Mouse (Mus musculus): ENCODE measurements at regions not wholly inside any gene's neighbourhood (a gene's known extent, or its start where the extent isn't known, plus 50 kb on each side); places are given as distances from the start of the nearest gene placed in this dataset.
A peak's percentile ranks its signal among the peaks of the same experiment; 100 is the strongest.

- DNase-seq = no peak
Measured at GRCm38 (mm10) chr12:85527011-85527410, 53.3 kb downstream of the Fos start.

DNA sequence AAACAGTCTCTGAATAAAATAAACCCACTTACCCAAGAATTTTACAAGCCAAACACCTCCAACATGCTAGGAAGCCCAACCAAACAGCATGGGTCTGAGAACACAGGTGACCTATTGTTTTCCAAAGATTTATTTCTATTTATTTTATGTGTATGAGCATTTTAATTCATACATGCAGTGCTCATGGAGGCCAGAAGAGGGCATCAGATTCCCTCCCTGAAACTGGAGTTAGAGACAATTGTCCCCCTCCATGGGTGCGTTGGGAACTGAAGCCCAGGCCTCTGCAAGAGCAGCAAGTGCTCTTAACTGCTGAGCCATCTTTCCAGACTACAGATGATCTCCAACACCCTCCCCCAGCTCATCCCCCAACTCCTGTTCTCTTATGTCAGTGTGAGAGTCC, 57.9 kb downstream of the Fos start:
- no peak for DNase-seq

- no peak for DNase-seq
Measured at GRCm38 (mm10) chr12:85532221-85532612, 58.5 kb downstream of the Fos start.

- peak; percentile 76 for DNase-seq
Measured at GRCm38 (mm10) chr12:85532613-85533460, 59.1 kb downstream of the Fos start.

DNA sequence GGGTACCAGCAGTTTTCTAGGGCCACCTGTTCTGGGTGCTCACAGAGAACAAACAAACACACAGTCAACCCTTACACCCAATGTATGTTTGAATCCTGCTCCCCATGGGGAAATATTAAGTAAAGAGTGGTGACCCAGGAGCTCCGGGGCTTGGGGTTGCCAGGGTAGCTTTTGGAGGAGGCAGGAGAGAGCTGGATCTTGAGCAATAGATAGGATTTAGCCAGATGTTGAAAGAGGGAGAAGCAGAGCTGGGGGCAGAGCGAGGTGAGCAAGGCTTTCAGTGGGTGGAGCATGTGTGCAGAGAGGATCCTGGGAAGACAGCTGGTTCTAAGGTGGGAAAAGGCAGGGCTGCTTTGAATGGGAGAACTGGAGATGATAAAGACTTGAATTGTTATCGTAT, 59.9 kb downstream of the Fos start:
- DNase-seq = no peak

DNA sequence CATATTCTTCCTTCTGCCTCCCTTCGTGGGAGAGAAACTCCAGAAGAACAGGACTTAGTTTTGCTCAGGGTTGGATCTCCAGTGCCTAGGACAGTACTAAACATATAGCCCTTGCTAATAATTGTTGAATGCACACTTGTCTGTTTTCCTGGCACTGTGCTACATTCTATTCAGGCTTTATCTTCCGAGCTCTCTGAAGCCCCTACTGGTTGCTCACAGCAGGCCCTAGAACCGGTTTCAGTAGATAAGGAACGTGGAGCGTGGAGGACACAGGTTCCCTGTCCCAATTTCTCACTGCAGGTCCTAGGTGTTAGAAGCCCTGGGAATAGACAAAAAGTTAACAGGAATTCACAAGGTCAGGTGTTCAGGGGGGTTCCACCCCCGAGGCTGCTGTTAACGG, 59.4 kb upstream of the Jdp2 start:
- no peak for DNase-seq

DNA sequence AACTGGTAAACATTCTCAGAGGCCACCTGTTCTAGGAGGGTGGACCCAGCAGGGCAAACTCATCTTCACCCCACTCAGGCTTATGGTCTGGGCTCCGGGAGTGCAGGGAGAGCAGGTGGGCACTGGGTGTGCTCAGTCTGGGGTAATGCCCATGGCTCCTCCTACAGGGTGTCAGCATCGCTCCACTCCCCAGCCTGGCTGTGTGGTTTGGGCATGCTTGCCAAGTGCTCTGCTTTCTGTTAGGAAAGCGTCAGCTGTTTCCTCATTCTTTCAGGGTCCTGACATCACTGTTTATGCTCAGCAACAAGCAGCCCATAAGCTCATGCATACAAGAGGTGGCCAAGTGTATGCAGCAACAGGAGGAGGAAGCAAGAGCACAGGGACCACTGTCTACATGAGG, 57.7 kb upstream of the Jdp2 start:
- peak; percentile 34 for DNase-seq

- DNase-seq = no peak
Measured at GRCm38 (mm10) chr12:85542881-85543280, 55.9 kb upstream of the Jdp2 start.

- no peak for DNase-seq
Measured at GRCm38 (mm10) chr12:85543520-85543919, 55.3 kb upstream of the Jdp2 start.

- DNase-seq = no peak
Measured at GRCm38 (mm10) chr12:85544801-85545200, 54.0 kb upstream of the Jdp2 start.

GRCm38 (mm10) chr12:85545718-85546117, 53.1 kb upstream of the Jdp2 start:
- DNase-seq = no peak

DNA sequence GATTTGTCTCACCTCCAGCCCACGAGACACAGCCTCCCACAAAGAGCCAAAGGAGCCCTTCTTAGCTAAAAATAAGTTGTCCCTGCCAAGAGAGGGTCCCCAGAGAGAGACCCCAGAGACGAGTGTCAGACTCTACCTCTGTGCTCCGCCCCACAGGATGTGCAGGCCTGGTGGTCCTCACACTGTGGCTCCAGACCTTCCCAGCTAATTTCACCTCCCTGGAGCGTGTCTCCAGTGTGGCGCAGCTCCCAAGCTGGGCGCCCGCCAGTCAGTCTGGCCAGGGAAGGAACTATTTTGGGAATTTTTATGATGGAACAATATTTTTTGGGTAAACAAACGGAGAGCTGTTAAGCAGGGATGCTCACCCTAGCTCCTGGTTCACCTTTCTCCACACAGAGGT, 50.8 kb upstream of the Jdp2 start:
- no peak for DNase-seq

Measured in adrenal gland, adult 2 months (tissue).